Mouse (Mus musculus): Measurements from ENCODE around the gene Ikzf2. TPM values are rescaled to one million over a fixed set of nuclear protein-coding genes. Genes with fewer than 3 reads are reported as not detected.

The Ikzf2 gene
- polyA plus RNA-seq, 1 experiment = under 0.01 TPM

DNA sequence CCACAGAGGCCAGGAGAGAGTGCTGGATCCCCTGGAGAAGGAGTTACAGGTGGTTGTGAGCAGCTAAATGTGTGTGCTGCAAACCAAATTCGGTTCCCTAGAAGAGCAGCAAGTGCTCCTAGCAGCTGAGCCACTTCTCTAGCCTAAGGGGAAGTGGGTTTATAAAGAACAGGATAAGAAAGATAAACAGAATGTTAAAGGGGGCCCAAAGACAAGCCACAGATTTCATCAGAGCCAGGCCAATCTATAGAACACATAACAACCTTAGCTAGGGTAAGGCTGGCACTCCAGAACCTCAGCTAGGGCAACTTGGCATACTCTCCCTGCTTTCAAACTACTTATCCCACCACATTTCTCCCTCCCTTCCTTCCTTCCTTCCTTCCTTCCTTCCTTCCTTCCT lies 32.1 kb downstream of the Ikzf2 start:
- Histone ChIP-seq H3K4me1 (ENCODE audit: control insufficient read depth) (no peaks in the 10 kb centered on the region), H3K27me3 (ENCODE audit: control insufficient read depth) (no peaks in the 10 kb centered on the region), H3K36me3 (ENCODE audit: control insufficient read depth) (no peaks in the 10 kb centered on the region), H3K4me3 (replicated peaks) (no peak overlapping the region), H3K9me3 (ENCODE audit: control insufficient read depth, low read length) (no peaks in the 10 kb centered on the region)
- TF ChIP-seq GATA1 (IDR thresholded peaks at IDR 0.05; ENCODE audit: low read length) = no peak
- TF ChIP-seq TAL1 (IDR thresholded peaks at IDR 0.05; ENCODE audit: low read length) = no peak

DNA sequence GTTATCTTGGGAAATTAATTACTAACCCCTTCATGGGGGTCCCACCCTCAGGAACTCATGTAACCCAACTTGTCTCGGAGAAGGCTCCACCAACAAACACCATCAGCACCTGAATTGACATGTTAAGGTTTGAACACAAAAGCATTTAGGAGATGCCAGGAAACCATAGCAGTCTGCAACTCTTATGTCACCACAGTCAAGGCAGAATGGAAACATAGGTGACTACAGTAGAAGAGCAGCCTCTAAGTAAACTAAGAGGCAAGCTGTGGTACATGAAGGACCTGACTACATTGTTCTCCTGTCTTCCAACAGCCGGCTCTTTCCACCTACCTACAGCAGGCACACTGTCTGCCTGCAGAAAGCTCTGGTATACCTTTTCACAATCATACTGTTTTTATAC lies 33.6 kb downstream of the Ikzf2 start:
- no peaks in the 10 kb centered on the region for H3K4me1 ChIP-seq (ENCODE audit: control insufficient read depth)
- H3K4me3 ChIP-seq (replicated peaks) = no peak overlapping the region
- no peaks in the 10 kb centered on the region for H3K9me3 ChIP-seq (ENCODE audit: control insufficient read depth, low read length)
- H3K36me3 ChIP-seq (ENCODE audit: control insufficient read depth) = no peaks in the 10 kb centered on the region
- no peaks in the 10 kb centered on the region for H3K27me3 ChIP-seq (ENCODE audit: control insufficient read depth)
- TF ChIP-seq TAL1 (IDR thresholded peaks at IDR 0.05; ENCODE audit: low read length) = no peak
- TF ChIP-seq GATA1 (IDR thresholded peaks at IDR 0.05; ENCODE audit: low read length) = no peak

DNA sequence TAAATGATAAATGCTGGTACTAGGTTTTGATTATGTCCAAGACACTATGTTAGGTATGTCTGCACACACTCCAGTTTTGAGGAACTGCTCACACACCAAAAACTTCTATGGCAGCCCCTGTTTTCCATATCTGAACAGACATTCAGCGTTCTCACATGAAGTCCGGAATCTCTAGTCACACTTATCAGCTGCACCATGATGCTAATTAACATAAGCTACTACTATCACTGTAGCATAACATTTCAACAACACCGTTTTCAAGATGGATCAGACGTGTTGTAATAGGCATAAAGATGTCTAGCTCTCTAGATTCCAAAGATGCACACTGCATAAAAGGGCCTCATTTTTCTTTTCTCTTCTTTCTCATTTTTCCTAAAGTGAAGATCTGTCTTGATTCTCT lies 43.9 kb downstream of the Ikzf2 start:
- H3K36me3 ChIP-seq (ENCODE audit: control insufficient read depth) = no peaks in the 10 kb centered on the region
- no peaks in the 10 kb centered on the region for H3K9me3 ChIP-seq (ENCODE audit: control insufficient read depth, low read length)
- no peak overlapping the region for H3K4me3 ChIP-seq (replicated peaks)
- TF ChIP-seq GATA1 (IDR thresholded peaks at IDR 0.05; ENCODE audit: low read length) (no peak), TAL1 (IDR thresholded peaks at IDR 0.05; ENCODE audit: low read length) (no peak)
- no peaks in the 10 kb centered on the region for H3K27me3 ChIP-seq (ENCODE audit: control insufficient read depth)
- no peaks in the 10 kb centered on the region; the same call in 1 of the 2 replicates for H3K4me1 ChIP-seq (ENCODE audit: control insufficient read depth)

DNA sequence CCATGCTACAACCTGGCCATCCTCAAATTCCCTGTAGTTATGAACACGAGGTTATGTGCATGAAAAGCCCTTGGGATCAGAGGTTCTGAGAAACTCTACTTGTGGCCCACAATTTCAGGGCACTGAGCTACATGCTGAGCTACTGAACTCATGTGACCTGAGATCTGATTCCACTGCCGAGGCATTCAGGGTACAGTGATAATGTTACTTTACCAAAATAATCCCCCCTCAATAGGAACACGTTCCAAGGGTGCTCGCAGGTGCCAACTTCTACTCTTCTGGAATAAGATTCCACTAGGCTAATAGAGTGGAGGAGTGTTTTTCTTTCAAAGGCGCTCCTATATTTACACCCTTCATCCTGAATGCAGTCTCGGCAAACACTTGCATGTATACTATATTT lies 45.1 kb downstream of the Ikzf2 start:
- Histone ChIP-seq H3K4me1 (ENCODE audit: control insufficient read depth) (no peaks in the 10 kb centered on the region; the same call in 1 of the 2 replicates), H3K4me3 (replicated peaks) (no peak overlapping the region), H3K27me3 (ENCODE audit: control insufficient read depth) (no peaks in the 10 kb centered on the region), H3K9me3 (ENCODE audit: control insufficient read depth, low read length) (no peaks in the 10 kb centered on the region), H3K36me3 (ENCODE audit: control insufficient read depth) (no peaks in the 10 kb centered on the region)
- TF ChIP-seq TAL1 (IDR thresholded peaks at IDR 0.05; ENCODE audit: low read length) = no peak
- TF ChIP-seq GATA1 (IDR thresholded peaks at IDR 0.05; ENCODE audit: low read length) = no peak

DNA sequence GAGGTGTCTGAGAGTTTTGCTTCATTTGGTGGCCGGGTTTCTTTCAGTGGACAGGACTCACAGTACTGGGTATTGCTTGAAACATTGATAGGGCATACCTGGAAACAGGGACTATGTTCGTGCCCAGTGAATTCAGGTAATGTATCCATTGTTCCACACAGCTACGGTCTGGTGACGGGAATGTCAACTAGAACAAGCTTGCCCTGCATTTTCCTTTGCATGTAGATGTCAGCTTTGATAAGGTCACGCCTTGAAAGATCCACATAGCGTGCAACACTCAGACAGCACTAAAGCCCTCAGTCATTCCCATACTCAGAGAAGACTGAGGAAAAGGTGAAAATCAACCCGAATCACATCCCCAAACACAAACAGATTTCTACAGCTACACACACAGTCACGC lies 48.7 kb downstream of the Ikzf2 start:
- no peak overlapping the region for H3K4me3 ChIP-seq (replicated peaks)
- TF ChIP-seq GATA1 (IDR thresholded peaks at IDR 0.05; ENCODE audit: low read length) (no peak), TAL1 (IDR thresholded peaks at IDR 0.05; ENCODE audit: low read length) (no peak)
- H3K9me3 ChIP-seq (ENCODE audit: control insufficient read depth, low read length) = no peaks in the 10 kb centered on the region
- H3K36me3 ChIP-seq (ENCODE audit: control insufficient read depth) = no peaks in the 10 kb centered on the region
- no peaks in the 10 kb centered on the region for H3K27me3 ChIP-seq (ENCODE audit: control insufficient read depth)
- no peaks in the 10 kb centered on the region; the same call in 1 of the 2 replicates for H3K4me1 ChIP-seq (ENCODE audit: control insufficient read depth)

DNA sequence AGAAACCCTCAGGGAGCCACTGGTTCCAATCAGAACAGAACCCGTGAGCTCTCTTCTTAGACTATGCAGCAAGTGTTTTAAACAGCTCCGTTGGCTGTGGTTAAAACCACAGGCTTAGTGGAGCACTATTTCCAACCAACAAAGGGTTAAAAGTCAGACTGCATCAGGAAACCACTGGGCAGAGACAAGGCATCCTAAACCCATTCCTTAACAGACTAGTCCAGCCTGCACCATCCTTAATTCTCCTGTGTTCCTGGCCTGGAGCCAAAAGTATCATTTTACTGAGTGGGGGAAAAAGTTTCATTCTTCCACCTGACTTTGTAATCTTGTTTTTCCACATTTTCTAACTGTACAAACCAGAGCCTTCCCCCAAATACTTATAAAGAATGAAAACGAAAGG lies 49.1 kb downstream of the Ikzf2 start:
- no peak for TF ChIP-seq GATA1 (IDR thresholded peaks at IDR 0.05; ENCODE audit: low read length)
- TF ChIP-seq TAL1 (IDR thresholded peaks at IDR 0.05; ENCODE audit: low read length) = no peak
- H3K4me1 ChIP-seq (ENCODE audit: control insufficient read depth) = no peaks in the 10 kb centered on the region; the same call in 1 of the 2 replicates
- no peaks in the 10 kb centered on the region for H3K9me3 ChIP-seq (ENCODE audit: control insufficient read depth, low read length)
- H3K4me3 ChIP-seq (replicated peaks) = no peak overlapping the region
- H3K36me3 ChIP-seq (ENCODE audit: control insufficient read depth) = no peaks in the 10 kb centered on the region
- H3K27me3 ChIP-seq (ENCODE audit: control insufficient read depth) = no peaks in the 10 kb centered on the region

DNA sequence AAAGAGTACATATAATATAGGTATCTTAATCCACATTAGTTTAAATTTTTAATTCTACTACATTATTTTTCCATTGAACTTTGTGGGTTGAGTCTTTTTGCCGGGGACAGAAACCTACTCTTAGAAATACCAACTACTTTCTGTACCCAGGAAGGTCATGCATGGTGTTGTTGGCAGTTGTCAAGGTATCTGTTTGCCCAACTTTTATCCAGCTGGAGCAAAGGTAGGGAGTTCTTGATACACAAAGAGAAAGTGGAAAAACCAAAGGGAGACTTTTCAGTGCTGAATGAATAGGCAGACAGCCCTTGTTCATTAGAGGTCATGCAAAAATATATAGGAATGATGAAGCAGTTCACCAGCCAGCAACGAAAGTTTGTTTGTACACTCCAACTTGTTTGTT lies 52.8 kb downstream of the Ikzf2 start:
- H3K4me3 ChIP-seq (replicated peaks) = no peak overlapping the region
- no peak for TF ChIP-seq TAL1 (IDR thresholded peaks at IDR 0.05; ENCODE audit: low read length)
- no peak for TF ChIP-seq GATA1 (IDR thresholded peaks at IDR 0.05; ENCODE audit: low read length)
- H3K27me3 ChIP-seq (ENCODE audit: control insufficient read depth) = no peaks in the 10 kb centered on the region
- peaks cover 3% of the 10 kb centered on the region; the same call in 1 of the 2 replicates for H3K4me1 ChIP-seq (ENCODE audit: control insufficient read depth)
- no peaks in the 10 kb centered on the region for H3K36me3 ChIP-seq (ENCODE audit: control insufficient read depth)
- no peaks in the 10 kb centered on the region for H3K9me3 ChIP-seq (ENCODE audit: control insufficient read depth, low read length)

DNA sequence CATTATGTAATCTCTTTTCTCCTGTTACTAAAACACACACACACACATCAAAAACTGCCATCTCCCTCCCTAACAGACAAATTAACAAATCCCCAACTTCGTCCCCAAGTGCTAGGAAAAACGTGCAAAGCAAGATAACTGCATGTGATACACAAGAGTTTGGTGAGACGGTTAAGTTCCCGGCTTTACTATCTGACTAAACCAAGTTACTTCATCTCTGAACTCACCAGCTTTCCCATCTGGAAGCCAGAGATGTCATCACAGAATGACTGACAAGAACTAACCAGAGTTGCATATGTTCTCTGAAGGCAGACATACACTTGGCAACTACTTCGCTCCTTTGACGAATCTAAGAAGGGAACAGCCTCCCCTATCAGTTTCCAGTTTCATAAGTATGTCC lies 56.5 kb downstream of the Ikzf2 start:
- TF ChIP-seq GATA1 (IDR thresholded peaks at IDR 0.05; ENCODE audit: low read length) = no peak
- no peak for TF ChIP-seq TAL1 (IDR thresholded peaks at IDR 0.05; ENCODE audit: low read length)
- Histone ChIP-seq H3K36me3 (ENCODE audit: control insufficient read depth) (no peaks in the 10 kb centered on the region), H3K4me3 (replicated peaks) (no peak overlapping the region), H3K4me1 (ENCODE audit: control insufficient read depth) (peaks cover 3% of the 10 kb centered on the region; the same call in 1 of the 2 replicates), H3K9me3 (ENCODE audit: control insufficient read depth, low read length) (no peaks in the 10 kb centered on the region), H3K27me3 (ENCODE audit: control insufficient read depth) (no peaks in the 10 kb centered on the region)

DNA sequence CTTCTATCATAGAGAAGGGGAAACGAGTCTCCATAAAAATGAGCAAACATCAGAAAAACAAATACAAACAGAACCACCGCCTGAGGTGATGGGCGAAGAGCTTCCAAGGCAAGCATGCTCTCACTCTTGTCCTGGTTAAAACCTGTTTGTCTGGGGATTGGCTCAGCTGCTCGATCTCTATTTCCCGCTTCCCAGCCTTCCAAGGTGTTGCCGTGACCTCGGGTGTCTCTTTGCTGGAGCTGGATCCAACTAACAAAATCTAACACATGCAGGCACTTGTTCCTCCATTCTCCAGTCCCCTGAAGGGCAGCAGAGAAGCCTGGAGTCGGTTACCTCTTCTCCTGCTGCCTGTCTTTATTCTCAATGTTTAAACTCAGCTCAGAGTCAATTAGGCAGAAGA lies 57.5 kb downstream of the Ikzf2 start:
- peaks cover 3% of the 10 kb centered on the region; the same call in 1 of the 2 replicates for H3K4me1 ChIP-seq (ENCODE audit: control insufficient read depth)
- no peak overlapping the region for H3K4me3 ChIP-seq (replicated peaks)
- H3K36me3 ChIP-seq (ENCODE audit: control insufficient read depth) = no peaks in the 10 kb centered on the region
- TF ChIP-seq TAL1 (IDR thresholded peaks at IDR 0.05; ENCODE audit: low read length) = no peak
- no peak for TF ChIP-seq GATA1 (IDR thresholded peaks at IDR 0.05; ENCODE audit: low read length)
- H3K27me3 ChIP-seq (ENCODE audit: control insufficient read depth) = no peaks in the 10 kb centered on the region
- H3K9me3 ChIP-seq (ENCODE audit: control insufficient read depth, low read length) = no peaks in the 10 kb centered on the region

DNA sequence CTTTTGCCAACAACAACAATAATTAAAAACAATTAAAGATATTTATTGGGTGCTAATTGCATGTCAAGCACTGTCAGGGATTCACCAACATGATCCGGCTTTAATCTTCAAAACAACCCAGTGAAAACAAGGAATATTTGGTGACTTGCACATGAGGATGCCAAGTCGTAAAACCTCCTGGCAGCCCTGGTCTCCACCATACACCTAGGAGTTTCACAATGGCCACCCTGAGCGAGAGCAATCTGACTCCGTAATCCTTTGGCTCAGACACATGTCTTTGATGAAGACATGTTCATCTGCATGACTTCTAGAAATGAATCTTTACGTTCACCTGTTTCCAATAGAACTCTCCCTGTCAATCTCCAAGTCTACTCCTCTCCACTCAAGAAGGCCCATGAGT lies 75.0 kb downstream of the Ikzf2 start:
- Histone ChIP-seq H3K27me3 (ENCODE audit: control insufficient read depth) (no peaks in the 10 kb centered on the region), H3K36me3 (ENCODE audit: control insufficient read depth) (no peaks in the 10 kb centered on the region), H3K9me3 (ENCODE audit: control insufficient read depth, low read length) (no peaks in the 10 kb centered on the region), H3K4me3 (replicated peaks) (no peak overlapping the region), H3K4me1 (ENCODE audit: control insufficient read depth) (no peaks in the 10 kb centered on the region)
- TF ChIP-seq TAL1 (IDR thresholded peaks at IDR 0.05; ENCODE audit: low read length) = no peak
- TF ChIP-seq GATA1 (IDR thresholded peaks at IDR 0.05; ENCODE audit: low read length) = no peak
